Mouse (Mus musculus): ENCODE data around the gene Adcy2.

Gene Adcy2

GRCm38 (mm10) chr13:68998918-68999801, at the start of gene Adcy2:
Gene Adcy2, minus strand, starts transcription at chr13:68999541.
- DNase-seq: peak; percentile 66

GRCm38 (mm10) chr13:69036991-69037597, 37.8 kb upstream of the Adcy2 start:
- peak; percentile 12 for DNase-seq

- DNase-seq: no peak
These were observed 35.3 kb upstream of the Adcy2 start for GRCm38 (mm10) chr13:69034621-69035020.

DNA sequence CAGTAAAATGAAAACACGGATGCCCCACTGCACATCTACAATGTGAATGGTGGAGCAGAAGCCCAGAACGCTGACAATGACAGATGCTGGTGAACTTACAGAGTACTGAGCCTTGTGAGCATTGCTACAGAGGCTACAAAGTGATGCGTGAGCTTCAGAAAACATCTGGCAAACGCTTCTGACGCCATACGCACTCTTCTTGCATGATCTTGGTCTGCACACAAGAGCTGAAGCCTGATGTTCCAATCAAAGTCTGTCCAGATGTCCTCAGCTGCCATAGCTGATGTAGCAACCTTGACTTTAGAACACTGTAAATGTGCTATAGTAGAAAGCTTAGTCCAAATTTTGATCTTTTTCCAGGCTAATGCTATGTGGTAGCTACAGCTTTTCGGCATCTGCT, 34.2 kb upstream of the Adcy2 start:
- DNase-seq: no peak

DNA sequence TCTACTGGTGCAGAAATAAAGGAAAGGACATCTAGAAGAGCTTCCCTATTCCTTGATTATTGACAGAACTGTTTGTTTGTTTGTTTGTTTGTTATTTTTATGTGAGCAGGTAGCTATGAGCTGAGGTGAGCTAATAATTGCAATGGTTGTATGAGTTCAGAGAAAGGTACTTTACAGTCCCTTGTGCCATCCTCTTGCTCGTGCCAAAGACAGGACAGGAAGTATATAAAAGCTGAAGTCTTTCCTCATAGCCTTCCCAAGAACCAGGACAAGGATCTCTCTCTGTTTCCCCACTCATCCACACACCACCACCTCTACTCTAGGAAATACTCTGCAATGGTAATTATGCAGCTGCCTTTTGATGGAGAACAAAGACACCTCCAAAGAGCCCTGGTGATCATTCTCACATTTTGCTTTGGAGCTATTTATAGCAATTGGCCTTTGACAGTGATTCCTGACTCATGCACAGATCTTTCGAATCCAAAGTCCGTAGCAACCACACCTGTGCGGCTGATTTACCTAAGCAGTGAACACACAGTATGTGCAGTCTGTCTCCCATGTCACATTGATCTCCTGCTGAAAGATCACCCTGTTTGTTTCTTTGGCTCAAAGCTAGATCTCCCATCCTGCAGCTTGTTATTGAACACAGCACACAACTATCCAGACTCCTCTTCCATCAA, 29.9 kb upstream of the Adcy2 start:
- DNase-seq: no peak

GRCm38 (mm10) chr13:69024964-69025363, 25.6 kb upstream of the Adcy2 start:
- DNase-seq: no peak

GRCm38 (mm10) chr13:69023239-69023638, 23.9 kb upstream of the Adcy2 start:
- DNase-seq: no peak

DNA sequence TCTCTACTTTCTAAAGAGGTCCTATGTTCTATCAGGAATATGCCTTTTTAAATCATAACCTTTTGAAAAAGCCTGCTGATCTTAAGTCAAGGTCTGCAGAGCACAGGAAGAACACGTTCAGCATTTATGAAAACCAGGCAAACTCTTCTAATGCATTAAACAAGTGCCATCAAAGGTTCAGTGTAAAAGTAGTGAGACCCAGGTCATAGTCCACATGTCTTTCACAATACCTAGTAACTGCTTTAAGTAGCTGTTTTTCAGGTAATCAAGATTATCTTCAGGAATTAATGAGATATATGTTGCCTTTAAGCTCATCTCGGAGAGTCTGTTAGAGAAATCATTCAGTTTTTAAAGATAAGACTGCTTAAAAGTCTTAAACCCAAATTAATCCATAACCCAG, 21.2 kb upstream of the Adcy2 start:
- DNase-seq: no peak

DNA sequence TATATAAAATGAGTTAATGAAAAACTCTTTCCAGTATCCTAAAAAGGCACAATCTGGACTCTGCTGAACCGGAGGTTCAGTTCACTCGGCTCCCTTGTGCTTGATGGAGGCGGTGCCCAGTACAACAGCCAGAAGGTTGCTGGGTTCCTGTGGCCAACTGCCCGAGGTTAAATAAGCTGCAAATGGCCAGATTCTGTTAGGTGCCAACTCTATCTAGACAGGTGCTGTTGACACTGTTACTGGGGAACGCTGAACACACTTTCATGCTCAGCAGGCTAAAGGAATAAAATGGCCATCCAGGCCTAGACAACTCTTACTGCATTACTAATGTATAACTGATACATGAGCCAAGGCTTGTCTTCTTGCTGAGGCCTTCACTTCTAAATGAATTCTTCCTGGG, 7.6 kb upstream of the Adcy2 start:
- no peak for DNase-seq

- DNase-seq: peak; percentile 64
These were observed 6.8 kb upstream of the Adcy2 start for GRCm38 (mm10) chr13:69006091-69006490.

DNA sequence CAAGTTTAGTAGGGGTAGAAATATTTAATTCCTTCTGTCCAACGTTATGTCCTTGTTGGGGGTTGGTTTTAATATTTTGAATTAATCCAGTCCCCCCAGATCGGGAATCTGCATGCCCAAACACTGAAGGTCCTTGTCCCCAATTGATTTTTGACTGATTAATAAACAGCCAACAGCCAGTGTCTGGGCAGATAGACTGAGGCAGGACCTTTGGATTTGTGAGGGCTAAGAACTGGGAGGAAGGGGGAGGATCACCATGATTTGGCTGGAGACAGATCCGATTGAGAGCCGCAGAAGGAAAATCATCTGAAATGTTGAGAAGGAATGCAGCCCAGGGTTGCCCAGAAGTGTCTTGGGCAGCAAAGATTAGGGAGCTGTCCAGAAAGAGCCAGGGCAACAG, 5.1 kb upstream of the Adcy2 start:
- no peak for DNase-seq

GRCm38 (mm10) chr13:69002631-69003030, 3.3 kb upstream of the Adcy2 start:
- DNase-seq: no peak

- peak; percentile 79 for DNase-seq
These were observed 2.8 kb upstream of the Adcy2 start for GRCm38 (mm10) chr13:69002173-69002572.

- no peak for DNase-seq
These were observed 485 bp upstream of the Adcy2 start for GRCm38 (mm10) chr13:68999826-69000225.

DNA sequence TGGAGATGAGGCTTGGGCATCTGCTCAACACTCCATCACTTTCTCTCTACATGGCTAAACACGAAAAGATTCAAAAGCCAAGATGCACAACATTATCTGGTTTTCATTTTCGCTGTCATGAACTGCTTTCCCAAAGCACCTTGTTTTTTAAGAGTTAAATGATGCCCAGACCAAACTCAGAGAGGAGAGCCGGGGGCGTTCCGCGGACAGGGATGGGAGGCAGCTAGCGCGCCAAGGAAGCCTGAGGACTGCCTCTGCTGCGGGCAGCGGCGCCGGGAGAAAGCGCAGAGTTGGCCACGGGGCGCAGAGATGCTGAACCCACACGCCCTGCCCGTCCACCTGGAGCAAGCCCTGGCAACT, 803 bp downstream of the Adcy2 start:
- peak; percentile 62 for DNase-seq

DNA sequence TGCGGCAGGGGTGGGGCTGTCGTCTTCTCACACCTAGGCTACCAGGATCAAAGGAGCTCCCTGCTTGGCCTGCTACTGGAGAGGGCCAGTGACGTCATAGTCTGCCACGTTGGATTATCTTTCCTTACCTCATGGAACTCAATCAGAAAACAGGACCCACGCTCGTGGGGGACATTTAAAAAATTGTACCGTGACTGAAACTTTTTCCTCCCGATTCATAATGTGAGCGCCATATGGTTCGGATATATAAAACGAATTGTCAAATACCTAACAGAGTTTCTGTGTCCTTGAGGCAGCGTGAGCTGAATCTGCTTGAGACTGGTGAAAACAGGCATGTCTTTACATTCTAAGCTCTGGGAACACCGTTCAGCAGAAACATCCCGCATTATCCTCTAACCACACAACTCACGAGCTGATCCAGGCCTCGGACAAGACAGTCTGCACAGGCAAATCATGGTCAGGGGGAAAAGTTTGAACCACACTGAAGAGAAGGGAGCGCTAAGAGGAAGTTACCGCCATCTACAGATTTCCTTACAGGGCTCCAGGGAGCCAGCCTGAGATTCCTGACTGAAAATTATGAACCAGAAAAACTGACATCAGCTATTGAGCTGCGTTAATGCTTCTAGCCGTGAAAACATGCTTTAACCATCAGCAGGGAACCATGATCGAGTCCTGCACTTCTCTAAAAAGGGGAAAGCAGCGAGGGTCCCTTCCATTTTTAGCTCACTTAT, 1.4 kb downstream of the Adcy2 start:
- DNase-seq: peak; percentile 53

DNA sequence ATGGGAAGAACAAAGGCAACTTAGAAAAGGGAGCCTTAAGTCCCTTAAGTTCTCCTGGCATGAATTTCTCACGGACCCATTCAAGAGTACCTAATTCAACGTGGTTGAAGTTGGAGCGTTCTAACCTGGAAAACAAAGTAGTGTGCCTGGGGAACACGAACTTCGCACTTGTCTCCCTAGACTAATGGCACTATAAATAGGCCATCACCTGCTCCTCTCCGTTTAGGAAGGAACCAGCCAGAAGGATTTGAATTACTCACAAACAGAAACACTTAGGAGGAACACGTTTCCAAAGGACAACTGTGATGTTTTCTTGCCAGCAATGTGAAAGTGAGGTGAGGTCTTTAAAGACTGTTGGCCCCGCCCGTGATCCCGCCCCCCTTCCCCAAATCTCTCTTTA, 2.0 kb downstream of the Adcy2 start:
- no peak for DNase-seq

DNA sequence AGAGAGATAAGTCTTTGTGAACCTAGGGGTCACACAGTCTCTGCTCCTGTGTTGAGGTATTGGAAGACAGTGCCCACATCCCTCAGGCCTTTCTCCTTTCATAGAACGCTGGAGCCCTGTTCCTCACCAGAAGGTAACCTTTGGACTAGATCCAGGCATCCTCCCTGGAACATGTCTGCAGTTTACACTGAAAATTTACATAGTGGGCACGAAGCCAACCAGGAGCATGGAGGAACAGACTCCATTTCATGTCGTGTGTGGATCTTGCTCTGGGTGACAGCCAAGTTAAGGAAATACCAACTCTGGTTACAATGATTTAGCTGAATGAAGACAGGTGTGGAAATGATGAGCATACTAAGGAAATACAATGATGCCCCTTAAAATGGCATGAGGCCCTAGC, 2.7 kb downstream of the Adcy2 start:
- no peak for DNase-seq

GRCm38 (mm10) chr13:68985789-68986188, 13.6 kb downstream of the Adcy2 start:
- no peak for DNase-seq

DNA sequence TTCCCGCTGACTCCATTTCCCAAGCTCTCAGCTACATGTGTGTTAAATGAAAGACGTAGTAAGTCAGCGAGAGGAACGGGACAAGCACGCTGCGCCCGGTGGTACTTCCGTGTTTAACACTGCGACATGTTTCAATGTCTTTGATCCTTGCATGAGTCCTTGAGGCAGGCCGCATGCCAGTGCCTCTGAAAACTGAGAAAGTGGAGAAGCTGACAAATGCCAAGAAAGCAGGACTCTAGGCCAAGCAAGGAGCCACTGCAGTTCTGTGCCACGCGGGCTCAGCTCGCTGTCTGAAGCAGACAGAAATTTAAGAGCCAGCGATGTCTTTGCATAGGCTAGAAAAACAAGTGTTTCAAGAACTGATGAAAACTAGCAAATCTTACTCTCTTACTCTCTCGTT, 15.3 kb downstream of the Adcy2 start:
- no peak for DNase-seq

DNA sequence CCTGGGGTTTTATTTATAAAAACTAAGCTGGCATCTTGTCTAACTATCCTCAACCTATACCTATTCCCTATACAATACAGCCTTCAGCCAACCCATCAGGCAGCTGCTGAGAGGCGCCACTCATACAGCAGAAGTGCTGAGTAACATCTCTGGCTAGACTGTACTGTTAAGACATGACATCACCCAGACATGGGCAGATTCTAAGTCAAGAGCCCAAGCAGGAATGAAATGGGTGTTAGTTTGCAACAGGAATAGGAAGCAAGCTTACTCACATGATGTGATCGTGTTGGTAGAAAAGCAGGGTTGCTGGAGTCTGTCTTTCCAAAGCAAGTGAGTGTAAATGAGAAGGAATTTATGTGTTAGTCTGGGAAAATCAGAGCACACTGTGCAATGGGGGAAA, 18.3 kb downstream of the Adcy2 start:
- peak; percentile 45 for DNase-seq

DNA sequence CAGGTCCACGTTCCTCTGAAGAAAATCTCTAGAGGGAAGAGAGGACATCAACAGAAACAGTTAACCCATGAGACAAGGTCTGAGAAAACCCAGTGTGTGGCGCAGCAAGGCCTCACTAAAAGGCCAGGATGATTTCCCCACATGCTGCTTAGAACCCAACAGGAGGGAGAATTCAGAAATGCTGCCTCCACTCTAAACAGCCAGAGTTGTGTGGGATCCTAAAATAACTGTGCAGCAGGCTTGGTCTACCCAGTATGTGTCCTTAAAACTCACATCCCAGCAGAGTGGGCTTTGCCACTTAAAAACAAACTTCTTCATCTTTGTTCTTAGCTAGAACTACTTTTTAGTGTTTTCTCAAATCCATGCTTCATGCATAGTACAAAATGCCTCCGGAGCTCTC, 26.2 kb downstream of the Adcy2 start:
- peak; percentile 53 for DNase-seq

- DNase-seq: peak; percentile 67
These were observed 37.8 kb downstream of the Adcy2 start for GRCm38 (mm10) chr13:68961580-68961979.

Measured in right cerebral cortex, adult 18-20 months (tissue).